ENCODE assay signal across 9 mouse cellular contexts in the genomic region with DNA sequence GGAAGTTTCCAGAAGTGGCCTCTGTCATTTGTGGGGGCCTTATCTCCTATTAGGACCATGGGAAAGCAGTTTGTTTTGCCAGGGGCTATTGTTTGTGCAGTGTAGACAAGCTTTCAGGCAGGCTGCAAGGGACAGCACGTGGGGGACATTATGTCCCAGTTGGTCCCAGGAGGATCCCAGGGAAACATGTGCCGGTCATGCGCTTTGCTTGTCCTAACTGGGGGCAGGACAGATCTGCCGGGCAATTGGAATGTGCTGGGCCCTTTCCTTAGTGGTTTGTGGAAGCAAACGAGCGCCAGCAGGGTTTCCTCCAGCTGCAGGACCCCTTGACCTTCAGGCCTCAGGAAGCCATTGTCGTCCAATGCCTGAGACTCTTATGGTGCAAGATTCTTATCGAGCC. TPM values are rescaled to one million over a fixed set of nuclear protein-coding genes. Genes with fewer than 3 reads are reported as not detected.
A peak's percentile ranks its signal among the peaks of the same experiment; 100 is the strongest.
DNase-seq lines count a peak whose midpoint lies in the region; ATAC-seq lines count a peak whose summit lies in the region.
"Had no signal": no experiment of that assay in that cellular context is flagged by ENCODE, and none has a peak within 500 bp of the region (broad histone marks: within the 10 kb centered on the region; RNA-seq: fewer than 3 reads in every experiment).

No protein-coding gene starts in this region.

- WGBS in heart, embryonic 10.5 days: 24% methylated on average over 8 of the region's 8 CpGs
- WGBS in limb, embryonic 10.5 days: 33% methylated on average over 8 of the region's 8 CpGs

- H3K4me3 ChIP-seq in heart, embryonic 10.5 days: no peak overlapping the region
- H3K4me3 ChIP-seq in limb, embryonic 10.5 days: no peak overlapping the region

- peak overlapping the region; percentile 67 for H3K27ac ChIP-seq in heart, embryonic 10.5 days
- peak overlapping the region; percentile 56 for H3K27ac ChIP-seq in limb, embryonic 10.5 days

- H3K36me3 ChIP-seq in heart, embryonic 10.5 days: peaks cover 25% of the 10 kb centered on the region
- peaks cover 40% of the 10 kb centered on the region for H3K36me3 ChIP-seq in limb, embryonic 10.5 days

- H3K9me3 ChIP-seq in heart, embryonic 10.5 days: no peaks in the 10 kb centered on the region
- H3K9me3 ChIP-seq in limb, embryonic 10.5 days (replicated peaks): no peaks in the 10 kb centered on the region

- no peak for ATAC-seq in activated CD4-positive, CD25-positive, alpha-beta regulatory T cell, adult 4 months
- ATAC-seq: midbrain, embryonic 16.5 days had no signal

- peaks cover 79% of the 10 kb centered on the region for H3K4me1 ChIP-seq in heart, embryonic 10.5 days
- peaks cover 51% of the 10 kb centered on the region for H3K4me1 ChIP-seq in limb, embryonic 10.5 days

- intact Hi-C loops in left cerebral cortex, postnatal 14 days (cut with DNase I): no loop called here

- peak; percentile 24 for DNase-seq in urinary bladder, postnatal 14 days (ENCODE audit: low spot score)
- DNase-seq in urinary bladder, postnatal 25 days (ENCODE audit: low spot score): no peak
- no peak for DNase-seq in heart, embryonic 10.5 days (ENCODE audit: low spot score)
- DNase-seq in limb, embryonic 10.5 days (ENCODE audit: low spot score): peak; percentile 39
- DNase-seq in left cerebral cortex, postnatal 14 days (ENCODE audit: low spot score in 2 of 2): no peak
- no peak for DNase-seq in spleen, postnatal 10 days (ENCODE audit: low spot score in 2 of 2)
- DNase-seq in thymus, postnatal 14 days: no peak

- no peaks in the 10 kb centered on the region; the same call in 1 of the 2 replicates for H3K27me3 ChIP-seq in heart, embryonic 10.5 days (ENCODE audit: insufficient read depth, poor library complexity, severe bottlenecking)
- no peaks in the 10 kb centered on the region for H3K27me3 ChIP-seq in limb, embryonic 10.5 days (ENCODE audit: low read depth, poor library complexity, severe bottlenecking)

RNA-seq across cellular contexts. Expression of a gene that starts 41.4 kb away (rescaled TPM):
- 44.7 and 47.2 TPM in 2 replicates for polyA plus RNA-seq in heart, embryonic 10.5 days (2016; fragmentation: Nextera tagmentation; extraction: Ambion mirVana)
- polyA plus RNA-seq in limb, embryonic 10.5 days (2016; fragmentation: Nextera tagmentation; extraction: Ambion mirVana): 28.9 and 43.5 TPM in 2 replicates
- polyA plus RNA-seq in activated CD4-positive, CD25-positive, alpha-beta regulatory T cell, adult 4 months (2017; shearing (Covaris generic)): not detected
- total RNA-seq in left cerebral cortex, postnatal 14 days (2021): 10 to 100 TPM; 49.1 to 51.5 TPM

Comparison
In these comparisons a context has a peak if more than half of its experiments do, and no peak if none do; other contexts are left out.
1. DNase-seq: peak in urinary bladder, postnatal 14 days (single experiment) and limb, embryonic 10.5 days (single experiment); none in urinary bladder, postnatal 25 days (single experiment), heart, embryonic 10.5 days (single experiment), left cerebral cortex, postnatal 14 days (0 of 2), spleen, postnatal 10 days (0 of 2) and thymus, postnatal 14 days (single experiment).
2. RNA of a gene that starts 41.4 kb away (polyA plus RNA-seq): 44.7 to 47.2 TPM in heart, embryonic 10.5 days and 28.9 to 43.5 TPM in limb, embryonic 10.5 days; not detected in activated CD4-positive, CD25-positive, alpha-beta regulatory T cell, adult 4 months; every median in the first group is over 10 times any median in the second.